Mouse (Mus musculus) small intestine, adult 2 months (tissue): ENCODE results near the gene Fig4. TPM values are rescaled to one million over a fixed set of nuclear protein-coding genes. Genes with fewer than 3 reads are reported as not detected.

Experiments used
- H3K27ac ChIP-seq: fragments of 200-500 bp; 2 replicates; pipeline ENCODE4 v1.5.1; 2012; ENCODE audit warnings: low read depth, low read length, control low read depth, inconsistent platforms; ENCODE audit not compliant: insufficient read depth
- H3K27me3 ChIP-seq: fragments of 200-500 bp; 2 replicates; pipeline ENCODE4 v1.6.1; 2012; ENCODE audit warnings: mild to moderate bottlenecking, moderate library complexity, low read length, inconsistent platforms; ENCODE audit not compliant: control insufficient read depth, insufficient read depth
- H3K36me3 ChIP-seq: fragments of 200-500 bp; 2 replicates; pipeline ENCODE4 v1.6.1; 2012; ENCODE audit warnings: mild to moderate bottlenecking, low read length, control low read depth, inconsistent platforms; ENCODE audit not compliant: control insufficient read depth, insufficient read depth
- H3K4me1 ChIP-seq: fragments of 200-500 bp; 2 replicates; pipeline ENCODE4 v1.6.1; 2012; ENCODE audit warnings: low read length, inconsistent platforms, mixed read lengths; ENCODE audit not compliant: control insufficient read depth, insufficient read depth, insufficient read length
- H3K4me3 ChIP-seq: fragments of 200-500 bp; 2 replicates; pipeline ENCODE4 v1.5.1; 2012; ENCODE audit warnings: low read depth, mild to moderate bottlenecking, control low read depth, inconsistent platforms, low read length, moderate library complexity
- CTCF ChIP-seq: fragments of 200-500 bp; IDR thresholded peaks from 2 replicates; pipeline ENCODE4 v1.5.1; 2012; ENCODE audit warnings: low read depth, mild to moderate bottlenecking, control low read depth, inconsistent platforms, low read length, moderate library complexity, mixed read lengths; ENCODE audit not compliant: insufficient replicate concordance, insufficient read length; ENCODE audit errors: extremely low read depth
- POLR2A ChIP-seq: fragments of 200-500 bp; IDR thresholded peaks from 2 replicates; pipeline ENCODE4 v1.6.1; 2012; ENCODE audit warnings: low read depth, mild to moderate bottlenecking, control low read depth, inconsistent platforms, low read length, moderate library complexity
- WGBS: fragments of 180-500 bp; shearing (Covaris S2); methylation state at CpG from one replicate; pipeline ENCODE4 v1.1.7; 2018; 5-methylcytosine and 5-hydroxymethylcytosine counted together
- polyA plus RNA-seq: library from polyadenylated mRNA; depleted of rRNA; stranded (reverse); fragments of >200 nt; gene quantifications from 2 replicates; pipeline ENCODE4 v1.2.3, GENCODE M21; 2012

The Fig4 gene
- polyA plus RNA-seq, 1 experiment, result 7.6 TPM

GRCm38 (mm10) chr10:41288074-41288473 is 15.0 kb downstream of the Fig4 start:
- no peak for TF ChIP-seq CTCF
- TF ChIP-seq POLR2A, result no peak
- Histone ChIP-seq H3K27ac (no peak overlapping the region), H3K4me3 (no peak overlapping the region), H3K4me1 (peaks cover 2% of the 10 kb centered on the region; the same call in 1 of the 2 replicates), H3K27me3 (no peaks in the 10 kb centered on the region), H3K36me3 (peaks cover 5% of the 10 kb centered on the region)
- WGBS, result 10% methylated on average over 1 of the region's 1 CpGs

- TF ChIP-seq POLR2A (no peak), CTCF (no peak)
- peaks cover 5% of the 10 kb centered on the region for H3K36me3 ChIP-seq
- H3K27me3 ChIP-seq, result no peaks in the 10 kb centered on the region
- no peak overlapping the region for H3K4me3 ChIP-seq
- WGBS, result 80% methylated on average over 3 of the region's 3 CpGs
- peaks cover 2% of the 10 kb centered on the region; the same call in 1 of the 2 replicates for H3K4me1 ChIP-seq
- H3K27ac ChIP-seq, result no peak overlapping the region
These were observed 15.4 kb downstream of the Fig4 start for GRCm38 (mm10) chr10:41287618-41288017.

GRCm38 (mm10) chr10:41282086-41282485 is 21.0 kb downstream of the Fig4 start:
- TF ChIP-seq POLR2A, result no peak
- peaks cover 7% of the 10 kb centered on the region for H3K36me3 ChIP-seq
- no peak overlapping the region for H3K4me3 ChIP-seq
- no peaks in the 10 kb centered on the region for H3K27me3 ChIP-seq
- 58% methylated on average over 2 of the region's 2 CpGs for WGBS
- 0 out of 2 replicates have a peak, but pooled peaks cover 2% of the 10 kb centered on the region for H3K4me1 ChIP-seq
- H3K27ac ChIP-seq, result no peak overlapping the region

GRCm38 (mm10) chr10:41280796-41281195 is 22.3 kb downstream of the Fig4 start:
- Histone ChIP-seq H3K27ac (no peak overlapping the region), H3K27me3 (no peaks in the 10 kb centered on the region), H3K4me3 (no peak overlapping the region), H3K4me1 (0 out of 2 replicates have a peak, but pooled peaks cover 2% of the 10 kb centered on the region), H3K36me3 (peaks cover 7% of the 10 kb centered on the region)
- 86% methylated on average over 2 of the region's 2 CpGs for WGBS
- TF ChIP-seq CTCF, result no peak
- TF ChIP-seq POLR2A, result no peak

- no peaks in the 10 kb centered on the region for H3K27me3 ChIP-seq
- no peak for TF ChIP-seq CTCF
- no peak for TF ChIP-seq POLR2A
- 0 out of 2 replicates have a peak, but pooled peaks cover 2% of the 10 kb centered on the region for H3K4me1 ChIP-seq
- H3K27ac ChIP-seq, result no peak overlapping the region
- WGBS, result 80% methylated on average over 6 of the region's 6 CpGs
- peaks cover 9% of the 10 kb centered on the region for H3K36me3 ChIP-seq
- H3K4me3 ChIP-seq, result no peak overlapping the region
These were observed 22.9 kb downstream of the Fig4 start for GRCm38 (mm10) chr10:41280177-41280576.

GRCm38 (mm10) chr10:41278808-41279207 is 24.3 kb downstream of the Fig4 start:
- H3K27ac ChIP-seq, result no peak overlapping the region
- TF ChIP-seq POLR2A (no peak), CTCF (no peak)
- WGBS, result 88% methylated on average over 1 of the region's 1 CpGs

GRCm38 (mm10) chr10:41274871-41275270 is 28.2 kb downstream of the Fig4 start:
- no peak overlapping the region for H3K27ac ChIP-seq
- 0 out of 2 replicates have a peak, but pooled peaks cover 2% of the 10 kb centered on the region for H3K4me1 ChIP-seq
- no peak for TF ChIP-seq CTCF
- TF ChIP-seq POLR2A, result no peak
- no peak overlapping the region for H3K4me3 ChIP-seq
- peaks cover 13% of the 10 kb centered on the region for H3K36me3 ChIP-seq
- WGBS, result 89% methylated on average over 1 of the region's 1 CpGs
- no peaks in the 10 kb centered on the region for H3K27me3 ChIP-seq

More at GRCm38 (mm10) chr10:41278808-41279207, 24.3 kb downstream of the Fig4 start:
- H3K4me1 ChIP-seq, result 0 out of 2 replicates have a peak, but pooled peaks cover 2% of the 10 kb centered on the region
- no peaks in the 10 kb centered on the region for H3K27me3 ChIP-seq
- H3K36me3 ChIP-seq, result peaks cover 12% of the 10 kb centered on the region
- H3K4me3 ChIP-seq, result no peak overlapping the region

- Histone ChIP-seq H3K27me3 (no peaks in the 10 kb centered on the region), H3K36me3 (peaks cover 15% of the 10 kb centered on the region), H3K4me1 (no peaks in the 10 kb centered on the region), H3K27ac (no peak overlapping the region), H3K4me3 (no peak overlapping the region)
- WGBS, result 69% methylated on average over 7 of the region's 7 CpGs
- no peak for TF ChIP-seq POLR2A
- TF ChIP-seq CTCF, result peak; percentile 45; the same call in 1 of the 2 replicates
These were observed 31.2 kb downstream of the Fig4 start for GRCm38 (mm10) chr10:41271860-41272259.
